Mouse (Mus musculus) adrenal gland, postnatal 36 days (tissue): ENCODE measurements at regions not wholly inside any gene's neighbourhood (a gene's known extent, or its start where the extent isn't known, plus 50 kb on each side); places are given as distances from the start of the nearest gene placed in this dataset.

Source experiments
- DNase-seq, 2 experiments: peaks; one replicate each; pipeline ENCODE4 v3.0.0; 2021; ENCODE audit warnings: mixed read lengths in 1 of 2

DNA sequence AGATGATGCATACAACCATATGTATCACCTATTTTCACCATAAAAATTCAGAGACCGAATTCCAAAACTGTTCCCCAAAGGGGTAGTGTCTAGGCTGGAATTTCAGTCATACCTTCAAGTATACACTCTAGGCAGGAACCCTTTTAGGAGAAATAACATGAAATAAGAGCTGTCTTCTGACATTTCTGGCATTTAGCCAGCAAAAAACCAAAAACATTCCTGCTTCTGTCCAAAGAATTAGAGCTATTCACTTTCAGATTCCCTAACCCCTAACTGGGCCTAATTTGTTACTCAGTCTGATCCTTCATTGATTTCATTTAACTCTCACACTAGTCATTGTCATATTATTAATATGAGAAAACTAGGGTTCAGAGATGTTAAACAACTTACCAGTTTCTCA is 49.8 kb upstream of the Wdr75 start:
- DNase-seq: no peak
